Mouse (Mus musculus): ENCODE results near the gene 7420426K07Rik. TPM values are rescaled to one million over a fixed set of nuclear protein-coding genes. Genes with fewer than 3 reads are reported as not detected.
A peak's percentile ranks its signal among the peaks of the same experiment; 100 is the strongest.

Gene 7420426K07Rik
- polyA plus RNA-seq, 1 experiment from 2014 or later, result not detected

GRCm38 (mm10) chr9:98952171-98953050 is 49.5 kb downstream of the 7420426K07Rik start:
- peak overlapping the region; percentile 42 for H3K4me3 ChIP-seq
- 0 out of 2 replicates have a peak overlapping the region, but pooled peaks have one; percentile 13 for H3K27ac ChIP-seq
- H3K27me3 ChIP-seq (ENCODE audit: insufficient read depth, poor library complexity, severe bottlenecking), result peaks cover 87% of the 10 kb centered on the region
- H3K9me3 ChIP-seq, result no peaks in the 10 kb centered on the region
- peaks cover 42% of the 10 kb centered on the region for H3K4me1 ChIP-seq (replicated peaks)
- peak; percentile 61 for DNase-seq (ENCODE audit: low spot score)
- under 1% methylated on average over 40 of the region's 40 CpGs for WGBS
- no peaks in the 10 kb centered on the region for H3K36me3 ChIP-seq

DNA sequence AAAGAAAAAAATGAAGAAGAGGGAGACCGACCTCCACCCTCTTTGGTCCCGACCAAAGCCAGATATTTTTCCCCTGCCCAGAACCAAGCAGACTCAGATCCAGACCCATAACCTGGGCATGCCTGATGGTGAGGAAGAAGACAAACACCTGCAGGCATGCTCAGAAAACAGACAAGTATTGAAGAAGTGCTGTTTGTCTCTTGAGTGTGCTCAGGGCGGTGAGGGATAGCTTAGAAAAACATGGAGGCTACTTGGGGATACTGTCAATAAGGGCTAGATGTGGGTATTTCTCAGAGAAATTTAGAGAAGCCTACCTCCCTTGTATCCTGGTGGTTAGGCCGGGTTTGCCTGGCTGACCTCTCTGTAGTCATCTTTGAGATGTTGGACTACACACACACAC is 50.4 kb downstream of the 7420426K07Rik start:
- 4% methylated on average over 4 of the region's 4 CpGs for WGBS

DNA sequence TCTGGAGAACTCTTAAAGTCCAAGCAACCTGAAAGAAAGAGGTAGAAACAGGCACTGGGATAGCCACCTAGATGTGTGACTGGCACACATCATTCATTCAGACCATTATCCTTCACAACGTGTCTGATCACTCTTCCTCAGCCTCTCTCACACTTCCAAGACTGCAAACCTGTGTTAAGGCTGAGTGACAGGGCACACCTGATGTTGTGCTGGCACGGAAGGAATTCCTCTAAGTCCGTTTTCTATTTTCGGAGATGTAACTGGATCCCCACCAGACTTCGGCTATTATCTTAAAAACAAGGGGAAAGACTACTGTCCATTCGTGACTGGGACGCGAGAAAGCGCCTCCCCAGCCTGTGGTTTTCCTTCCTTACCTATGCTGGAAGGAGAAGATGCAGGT is 50.9 kb downstream of the 7420426K07Rik start:
- WGBS, result 4% methylated on average over 9 of the region's 9 CpGs
- no peaks in the 10 kb centered on the region for H3K9me3 ChIP-seq
- H3K4me3 ChIP-seq, result peak overlapping the region; percentile 57; the same call in 1 of the 2 replicates
- H3K4me1 ChIP-seq (replicated peaks), result peaks cover 42% of the 10 kb centered on the region
- peaks cover 95% of the 10 kb centered on the region for H3K27me3 ChIP-seq (ENCODE audit: insufficient read depth, poor library complexity, severe bottlenecking)
- H3K36me3 ChIP-seq, result no peaks in the 10 kb centered on the region
- peak; percentile 24 for DNase-seq (ENCODE audit: low spot score)
- H3K27ac ChIP-seq, result no peak overlapping the region

More for the DNA sequence above, 50.4 kb downstream of the 7420426K07Rik start:
- H3K4me3 ChIP-seq, result peak overlapping the region; percentile 57
- peaks cover 94% of the 10 kb centered on the region for H3K27me3 ChIP-seq (ENCODE audit: insufficient read depth, poor library complexity, severe bottlenecking)
- H3K4me1 ChIP-seq (replicated peaks), result peaks cover 42% of the 10 kb centered on the region
- H3K9me3 ChIP-seq, result no peaks in the 10 kb centered on the region
- H3K27ac ChIP-seq, result no peak overlapping the region
- no peaks in the 10 kb centered on the region for H3K36me3 ChIP-seq
- peak; percentile 25 for DNase-seq (ENCODE audit: low spot score)

Other genes with a start within 250 kb of the 7420426K07Rik start
- gene Prr23a1, start 60.6 kb upstream of the 7420426K07Rik start, polyA plus RNA-seq (2016; fragmentation: Nextera tagmentation; extraction: Ambion mirVana), result 0.31 TPM in 1 of 2 replicates, not detected in the other
- not detected in 2 replicates for gene Prr23a2, start 46.6 kb upstream of the 7420426K07Rik start, polyA plus RNA-seq (2016; fragmentation: Nextera tagmentation; extraction: Ambion mirVana)
- gene Prr23a3, start 38.4 kb upstream of the 7420426K07Rik start, polyA plus RNA-seq (2016; fragmentation: Nextera tagmentation; extraction: Ambion mirVana), result 0.29 TPM in 1 of 2 replicates, not detected in the other
- gene Foxl2, start 52.2 kb downstream of the 7420426K07Rik start, polyA plus RNA-seq (2016; fragmentation: Nextera tagmentation; extraction: Ambion mirVana), result 2.4 and 3.1 TPM in 2 replicates
- gene Faim, start 83.3 kb downstream of the 7420426K07Rik start, polyA plus RNA-seq (2016; fragmentation: Nextera tagmentation; extraction: Ambion mirVana), result 73.7 and 77.8 TPM in 2 replicates
- gene Gm1123, start 132.6 kb downstream of the 7420426K07Rik start, polyA plus RNA-seq (2016; fragmentation: Nextera tagmentation; extraction: Ambion mirVana), result not detected in 2 replicates
- 1.6 and 2.8 TPM in 2 replicates for gene Pik3cb, start 237.5 kb downstream of the 7420426K07Rik start, polyA plus RNA-seq (2016; fragmentation: Nextera tagmentation; extraction: Ambion mirVana)